Mouse (Mus musculus): ENCODE results near the gene Esyt1. TPM values are rescaled to one million over a fixed set of nuclear protein-coding genes. Genes with fewer than 3 reads are reported as not detected.

The Esyt1 gene
- polyA plus RNA-seq, 1 experiment = 97.2 TPM

- TF ChIP-seq POLR2A (IDR thresholded peaks at IDR 0.05; ENCODE audit: borderline replicate concordance, extremely low read depth, low read depth, low read length) = no peak
- DNase-seq = no peak
- 73% methylated on average over 6 of the region's 6 CpGs for WGBS
- peaks cover 4% of the 10 kb centered on the region; the same call in 1 of the 2 replicates for H3K4me1 ChIP-seq (ENCODE audit: control insufficient read depth, insufficient read depth, low read length)
- no peak overlapping the region for H3K4me3 ChIP-seq (replicated peaks; ENCODE audit: extremely low read depth, low read depth, low read length)
Observed at GRCm38 (mm10) chr10:128522351-128522750, 3.3 kb downstream of the Esyt1 start.

GRCm38 (mm10) chr10:128520591-128520990, 5.1 kb downstream of the Esyt1 start:
- no peak for TF ChIP-seq CTCF (IDR thresholded peaks at IDR 0.05; ENCODE audit: insufficient read depth, low read length)
- no peak for TF ChIP-seq POLR2A (IDR thresholded peaks at IDR 0.05; ENCODE audit: borderline replicate concordance, extremely low read depth, low read depth, low read length)
- H3K4me1 ChIP-seq (ENCODE audit: control insufficient read depth, insufficient read depth, low read length) = no peaks in the 10 kb centered on the region
- no peak overlapping the region for H3K4me3 ChIP-seq (replicated peaks; ENCODE audit: extremely low read depth, low read depth, low read length)
- WGBS = 87% methylated on average over 16 of the region's 16 CpGs
- no peak for DNase-seq

GRCm38 (mm10) chr10:128518833-128519232, 6.8 kb downstream of the Esyt1 start:
- peak; percentile 60 for DNase-seq
- WGBS = 76% methylated on average over 7 of the region's 7 CpGs
- TF ChIP-seq POLR2A (IDR thresholded peaks at IDR 0.05; ENCODE audit: borderline replicate concordance, extremely low read depth, low read depth, low read length) (no peak), CTCF (IDR thresholded peaks at IDR 0.05; ENCODE audit: insufficient read depth, low read length) (peak; percentile 80)
- H3K4me3 ChIP-seq (replicated peaks; ENCODE audit: extremely low read depth, low read depth, low read length) = no peak overlapping the region
- no peaks in the 10 kb centered on the region for H3K4me1 ChIP-seq (ENCODE audit: control insufficient read depth, insufficient read depth, low read length)

DNA sequence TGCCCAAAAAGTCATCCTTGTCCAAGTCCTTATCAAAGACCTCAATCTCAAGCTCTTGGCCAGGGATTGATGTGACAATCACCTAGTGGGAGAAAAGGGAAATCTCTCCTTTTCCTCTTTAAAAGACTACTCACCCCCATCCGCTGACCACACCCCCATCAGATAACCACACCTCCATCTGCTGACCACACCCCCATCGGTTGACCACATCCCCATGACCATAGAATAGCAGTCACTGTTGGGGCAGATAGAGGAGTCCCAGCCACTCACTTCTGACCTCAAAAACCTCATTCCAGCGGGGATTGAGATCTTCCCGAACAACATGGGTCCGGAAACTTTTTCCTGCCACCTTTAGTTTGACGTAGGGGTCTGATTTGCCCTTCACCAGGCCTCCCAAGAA, 9.0 kb downstream of the Esyt1 start:
- Histone ChIP-seq H3K4me3 (replicated peaks; ENCODE audit: extremely low read depth, low read depth, low read length) (no peak overlapping the region), H3K4me1 (ENCODE audit: control insufficient read depth, insufficient read depth, low read length) (no peaks in the 10 kb centered on the region)
- 54% methylated on average over 6 of the region's 6 CpGs for WGBS
- TF ChIP-seq POLR2A (IDR thresholded peaks at IDR 0.05; ENCODE audit: borderline replicate concordance, extremely low read depth, low read depth, low read length) = no peak
- TF ChIP-seq CTCF (IDR thresholded peaks at IDR 0.05; ENCODE audit: insufficient read depth, low read length) = no peak
- DNase-seq = no peak

DNA sequence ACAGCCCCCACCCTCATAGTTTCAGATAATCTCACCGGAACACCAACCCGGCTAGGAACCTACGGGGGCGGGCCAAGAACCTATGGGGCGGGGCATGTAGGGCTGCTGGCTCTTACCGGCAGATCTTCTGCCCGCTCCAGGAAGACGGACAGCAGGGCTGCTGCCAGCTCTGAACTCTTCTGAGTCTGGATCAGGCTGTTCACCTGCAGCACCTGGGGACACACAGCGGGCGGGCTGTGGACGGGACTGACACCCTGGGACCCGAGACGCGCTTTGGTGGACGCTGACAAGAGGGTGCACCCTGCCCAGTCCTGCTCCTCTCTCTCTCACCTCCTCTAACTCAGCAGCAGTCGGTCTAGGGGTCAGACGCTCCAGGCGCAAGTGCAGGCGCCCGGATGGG, 9.6 kb downstream of the Esyt1 start:
- WGBS = 76% methylated on average over 20 of the region's 20 CpGs
- TF ChIP-seq CTCF (IDR thresholded peaks at IDR 0.05; ENCODE audit: insufficient read depth, low read length) = no peak
- no peak for TF ChIP-seq POLR2A (IDR thresholded peaks at IDR 0.05; ENCODE audit: borderline replicate concordance, extremely low read depth, low read depth, low read length)
- no peak overlapping the region for H3K4me3 ChIP-seq (replicated peaks; ENCODE audit: extremely low read depth, low read depth, low read length)
- DNase-seq = no peak
- no peaks in the 10 kb centered on the region for H3K4me1 ChIP-seq (ENCODE audit: control insufficient read depth, insufficient read depth, low read length)

- Histone ChIP-seq H3K4me1 (ENCODE audit: control insufficient read depth, insufficient read depth, low read length) (no peaks in the 10 kb centered on the region), H3K4me3 (replicated peaks; ENCODE audit: extremely low read depth, low read depth, low read length) (no peak overlapping the region)
- TF ChIP-seq POLR2A (IDR thresholded peaks at IDR 0.05; ENCODE audit: borderline replicate concordance, extremely low read depth, low read depth, low read length) (no peak), CTCF (IDR thresholded peaks at IDR 0.05; ENCODE audit: insufficient read depth, low read length) (no peak)
- 84% methylated on average over 4 of the region's 4 CpGs for whole genome bisulfite sequencing
- DNase-seq = no peak
Observed at GRCm38 (mm10) chr10:128515044-128515443, 10.6 kb downstream of the Esyt1 start.

GRCm38 (mm10) chr10:128511761-128512160, 13.9 kb downstream of the Esyt1 start:
- no peak for DNase-seq
- no peak overlapping the region for H3K4me3 ChIP-seq (replicated peaks; ENCODE audit: extremely low read depth, low read depth, low read length)
- no peaks in the 10 kb centered on the region for H3K4me1 ChIP-seq (ENCODE audit: control insufficient read depth, insufficient read depth, low read length)
- WGBS = 91% methylated on average over 12 of the region's 12 CpGs
- TF ChIP-seq CTCF (IDR thresholded peaks at IDR 0.05; ENCODE audit: insufficient read depth, low read length) (no peak), POLR2A (IDR thresholded peaks at IDR 0.05; ENCODE audit: borderline replicate concordance, extremely low read depth, low read depth, low read length) (no peak)

DNA sequence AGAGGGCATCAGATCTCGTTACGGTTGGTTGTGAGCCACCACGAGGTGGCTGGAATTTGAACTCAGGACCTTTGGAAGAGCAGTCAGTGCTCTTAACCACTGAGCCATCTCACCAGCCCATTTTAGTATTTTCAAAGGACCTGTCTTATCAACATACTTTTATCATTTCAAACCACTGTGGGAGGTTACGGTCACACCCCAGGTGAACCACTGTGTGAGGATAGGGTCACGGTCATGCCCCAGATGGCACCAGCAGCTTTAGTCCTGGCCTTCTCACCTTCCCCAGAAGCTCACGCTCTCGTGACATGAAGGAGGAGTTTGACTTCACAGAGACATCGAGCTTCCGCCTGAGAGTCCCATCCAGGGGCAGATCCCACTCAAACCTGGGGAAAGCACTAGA, 14.5 kb downstream of the Esyt1 start:
- no peak for DNase-seq
- WGBS = 84% methylated on average over 9 of the region's 9 CpGs
- TF ChIP-seq POLR2A (IDR thresholded peaks at IDR 0.05; ENCODE audit: borderline replicate concordance, extremely low read depth, low read depth, low read length) (no peak), CTCF (IDR thresholded peaks at IDR 0.05; ENCODE audit: insufficient read depth, low read length) (no peak)
- Histone ChIP-seq H3K4me3 (replicated peaks; ENCODE audit: extremely low read depth, low read depth, low read length) (no peak overlapping the region), H3K4me1 (ENCODE audit: control insufficient read depth, insufficient read depth, low read length) (no peaks in the 10 kb centered on the region)

- TF ChIP-seq POLR2A (IDR thresholded peaks at IDR 0.05; ENCODE audit: borderline replicate concordance, extremely low read depth, low read depth, low read length) (no peak), CTCF (IDR thresholded peaks at IDR 0.05; ENCODE audit: insufficient read depth, low read length) (no peak)
- DNase-seq = no peak
- WGBS = 81% methylated on average over 11 of the region's 11 CpGs
- no peak overlapping the region for H3K4me3 ChIP-seq (replicated peaks; ENCODE audit: extremely low read depth, low read depth, low read length)
- H3K4me1 ChIP-seq (ENCODE audit: control insufficient read depth, insufficient read depth, low read length) = no peaks in the 10 kb centered on the region
Observed at GRCm38 (mm10) chr10:128510301-128510700, 15.4 kb downstream of the Esyt1 start.

- WGBS = 59% methylated on average over 4 of the region's 4 CpGs
- TF ChIP-seq CTCF (IDR thresholded peaks at IDR 0.05; ENCODE audit: insufficient read depth, low read length) = no peak
- TF ChIP-seq POLR2A (IDR thresholded peaks at IDR 0.05; ENCODE audit: borderline replicate concordance, extremely low read depth, low read depth, low read length) = no peak
- H3K4me3 ChIP-seq (replicated peaks; ENCODE audit: extremely low read depth, low read depth, low read length) = no peak overlapping the region
- no peak for DNase-seq
- H3K4me1 ChIP-seq (ENCODE audit: control insufficient read depth, insufficient read depth, low read length) = peaks cover 2% of the 10 kb centered on the region; the same call in 1 of the 2 replicates
Observed at GRCm38 (mm10) chr10:128509831-128510230, 15.8 kb downstream of the Esyt1 start.
